Mouse (Mus musculus): ENCODE measurements around the gene Idh3a.

GRCm38 (mm10) chr9:54586199-54587061, at the start of gene Idh3a:
- TF ChIP-seq CTCF (IDR thresholded peaks at IDR 0.05; ENCODE audit: low read depth, low read length) (no peak), POLR2A (IDR thresholded peaks at IDR 0.05; ENCODE audit: insufficient read depth, low read length) (peak; percentile 35)
